Mouse (Mus musculus): ENCODE measurements around the gene 6030468B19Rik.
"Not testable (repeated sequence)": the region's sequence is repeated elsewhere in the genome, so short reads cannot be mapped to it uniquely, and the experiment has no call there.

DNA sequence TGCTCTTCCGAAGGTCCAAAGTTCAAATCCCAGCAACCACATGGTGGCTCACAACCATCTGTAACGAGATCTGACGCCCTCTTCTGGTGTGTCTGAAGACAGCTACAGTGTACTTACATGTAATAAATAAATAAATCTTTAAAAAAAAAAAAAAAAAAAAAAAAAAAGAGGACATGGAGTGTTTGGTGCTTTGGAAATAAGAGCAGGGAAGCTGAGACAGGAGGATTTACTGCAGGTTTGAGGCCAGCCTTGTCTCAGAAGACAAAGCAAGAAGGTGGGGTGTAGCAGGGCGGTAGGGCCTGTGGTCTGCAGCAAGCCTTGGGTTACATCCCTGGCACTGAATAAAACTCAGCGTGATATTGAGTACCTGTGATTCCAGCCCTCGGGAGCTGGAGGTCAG is 36.0 kb downstream of the 6030468B19Rik start:
- TF ChIP-seq ZC3H11A (IDR thresholded peaks at IDR 0.05; ENCODE audit: borderline replicate concordance, low read depth, low read length); ZNF384 (IDR thresholded peaks at IDR 0.05; ENCODE audit: low read depth, low read length): not testable (repeated sequence)
